Mouse (Mus musculus): ENCODE measurements around the gene Gosr2.

The Gosr2 gene

GRCm38 (mm10) chr11:103634806-103635205, 62.9 kb downstream of the Gosr2 start:
- CTCF ChIA-PET = interaction anchor here in 1 of 4 experiments (0.6 kb wide), 1 partner anchor 300 kb away, joined by 6 read pairs; no protein-coding TSS in a partner anchor
- POLR2A ChIA-PET = no interaction called here

GRCm38 (mm10) chr11:103627453-103627852, 70.2 kb downstream of the Gosr2 start:
- POLR2A ChIA-PET = interaction anchor here (0.6 to 1.5 kb wide), 4 partner anchors 12 to 594 kb away, joined by 3 to 6 read pairs (median 4); no protein-coding TSS in a partner anchor
- CTCF ChIA-PET = interaction anchor here in 2 of 4 experiments (1.3 to 1.6 kb wide), 3 partner anchors 12 to 49 kb away, joined by 3 to 9 read pairs (median 5); no protein-coding TSS in a partner anchor
